Mouse (Mus musculus) limb, embryonic 11.5 days (tissue): ENCODE results near the gene Scn10a. TPM values are rescaled to one million over a fixed set of nuclear protein-coding genes. Genes with fewer than 3 reads are reported as not detected.
A peak's percentile ranks its signal among the peaks of the same experiment; 100 is the strongest.

Source experiments
- ATAC-seq: fragments of 200-750 bp; cut with Nextera tagmentation; 2 replicates; pipeline ENCODE4 v1.8.0; 2017; ENCODE audit warnings: low read depth; ENCODE audit not compliant: insufficient number of reproducible peaks, low FRiP score, low TSS enrichment
- DNase-seq: peaks from one replicate; pipeline ENCODE4 v3.0.0-alpha.2; 2015; ENCODE audit warnings: low spot score
- H3K27ac ChIP-seq: fragments of 300-500 bp; sonication (generic); replicated peaks from 2 replicates; pipeline ENCODE4 v1.5.1; 2014; ENCODE audit warnings: low read depth, mild to moderate bottlenecking, low read length
- H3K27me3 ChIP-seq: fragments of 300-500 bp; sonication (generic); 2 replicates; pipeline ENCODE4 v1.6.1; 2014; ENCODE audit warnings: mild to moderate bottlenecking, low read length, mixed read lengths; ENCODE audit not compliant: control insufficient read depth, insufficient read depth
- H3K36me3 ChIP-seq: fragments of 300-500 bp; sonication (generic); 2 replicates; pipeline ENCODE4 v1.6.1; 2014; ENCODE audit warnings: mild to moderate bottlenecking, low read length, moderate library complexity, mixed read lengths; ENCODE audit not compliant: control insufficient read depth, insufficient read depth
- H3K4me1 ChIP-seq: fragments of 300-500 bp; sonication (generic); 2 replicates; pipeline ENCODE4 v1.6.1; 2014; ENCODE audit warnings: low read length, mixed read lengths; ENCODE audit not compliant: control insufficient read depth, insufficient read depth
- H3K4me2 ChIP-seq: fragments of 300-500 bp; sonication (generic); 2 replicates; pipeline ENCODE4 v1.6.1; 2014; ENCODE audit warnings: low read depth, mild to moderate bottlenecking, moderate library complexity; ENCODE audit not compliant: severe bottlenecking
- H3K4me3 ChIP-seq: fragments of 300-500 bp; sonication (generic); 2 replicates; pipeline ENCODE4 v1.5.1; 2014; ENCODE audit warnings: low read depth, low read length
- H3K9ac ChIP-seq: fragments of 300-500 bp; sonication (generic); 2 replicates; pipeline ENCODE4 v1.6.1; 2014; ENCODE audit warnings: mild to moderate bottlenecking, low read length
- H3K9me3 ChIP-seq: fragments of 300-500 bp; sonication (generic); 2 replicates; pipeline ENCODE4 v1.6.1; 2016; ENCODE audit warnings: low read length; ENCODE audit not compliant: control insufficient read depth
- WGBS: fragments of 180-500 bp; shearing (Covaris S2); extraction: QIAGEN DNeasy Blood & Tissue Kit; methylation state at CpG from one replicate; pipeline ENCODE4 v1.1.7; 2014; 5-methylcytosine and 5-hydroxymethylcytosine counted together
- polyA plus RNA-seq: library from polyadenylated mRNA; unstranded; fragments of >200 nt; fragmentation: Nextera tagmentation; extraction: Ambion mirVana; gene quantifications from 2 replicates; pipeline ENCODE4 v1.2.1, GENCODE M21; 2014

The Scn10a gene
- polyA plus RNA-seq, 1 experiment from 2014 or later, result 0.03 TPM

DNA sequence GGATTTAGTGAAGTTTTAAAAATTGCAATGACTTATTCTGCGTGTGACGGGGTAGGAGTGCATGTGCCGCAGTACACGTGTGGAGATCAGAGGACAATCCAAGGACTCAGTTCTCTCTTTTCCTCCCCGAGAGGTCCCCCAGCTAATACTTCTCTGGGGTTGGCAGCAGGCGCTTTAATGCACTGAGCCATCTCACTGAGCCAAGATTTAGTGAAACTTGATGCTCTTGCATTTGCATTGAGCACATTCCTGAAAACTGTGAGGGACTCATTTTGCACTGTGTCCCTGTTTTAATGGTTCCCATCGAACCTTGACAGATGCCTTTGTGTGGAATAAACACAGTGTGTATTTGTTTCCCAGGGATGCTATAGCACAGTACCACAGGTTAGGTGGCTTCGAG lies 114.5 kb downstream of the Scn10a start:
- Histone ChIP-seq H3K4me1 (no peaks in the 10 kb centered on the region), H3K27ac (no peak overlapping the region)
- 71% methylated on average over 8 of the region's 8 CpGs for WGBS

GRCm38 (mm10) chr9:119598501-119598900 lies 120.6 kb downstream of the Scn10a start:
- Histone ChIP-seq H3K9me3 (peaks cover 2% of the 10 kb centered on the region; the same call in 1 of the 2 replicates), H3K4me3 (no peak overlapping the region), H3K27me3 (no peaks in the 10 kb centered on the region), H3K9ac (no peak overlapping the region), H3K36me3 (no peaks in the 10 kb centered on the region), H3K27ac (no peak overlapping the region), H3K4me1 (no peaks in the 10 kb centered on the region), H3K4me2 (no peak overlapping the region)
- ATAC-seq (no peak), DNase-seq (no peak)
- WGBS, result 92% methylated on average over 10 of the region's 10 CpGs

More for the DNA sequence above, 114.5 kb downstream of the Scn10a start:
- Histone ChIP-seq H3K4me2 (no peak overlapping the region), H3K27me3 (no peaks in the 10 kb centered on the region), H3K9ac (no peak overlapping the region), H3K36me3 (no peaks in the 10 kb centered on the region), H3K4me3 (no peak overlapping the region), H3K9me3 (no peaks in the 10 kb centered on the region)
- no peak for DNase-seq
- no peak for ATAC-seq

GRCm38 (mm10) chr9:119597332-119597731 lies 121.8 kb downstream of the Scn10a start:
- H3K27ac ChIP-seq, result no peak overlapping the region
- no peaks in the 10 kb centered on the region for H3K36me3 ChIP-seq
- H3K9me3 ChIP-seq, result peaks cover 2% of the 10 kb centered on the region; the same call in 1 of the 2 replicates
- no peak overlapping the region for H3K4me3 ChIP-seq
- no peaks in the 10 kb centered on the region for H3K4me1 ChIP-seq
- no peak overlapping the region for H3K4me2 ChIP-seq
- ATAC-seq (no peak), DNase-seq (no peak)
- no peak overlapping the region for H3K9ac ChIP-seq
- no peaks in the 10 kb centered on the region for H3K27me3 ChIP-seq
- 71% methylated on average over 8 of the region's 8 CpGs for WGBS

DNA sequence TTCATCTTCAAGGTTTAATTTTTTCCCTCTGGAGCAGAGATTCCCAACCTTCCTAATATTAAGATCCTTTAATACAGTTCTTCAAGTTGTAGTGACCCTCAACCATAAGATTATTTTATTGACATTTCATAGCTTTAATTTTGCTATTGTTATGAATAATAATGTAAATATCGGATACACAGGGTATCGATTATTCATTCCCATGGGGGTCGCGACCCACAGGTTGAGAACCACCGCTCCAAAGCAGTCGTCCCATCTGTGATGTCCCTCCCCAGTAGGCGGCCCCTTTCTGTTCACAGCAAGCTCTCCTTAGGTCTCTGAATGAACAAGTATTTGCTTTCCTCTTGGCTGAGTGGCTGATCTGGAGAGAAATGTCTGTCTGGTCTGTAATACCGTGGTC lies 129.5 kb downstream of the Scn10a start:
- WGBS, result 91% methylated on average over 8 of the region's 8 CpGs
- DNase-seq, result no peak
- ATAC-seq, result no peak
- no peak overlapping the region for H3K4me2 ChIP-seq
- no peaks in the 10 kb centered on the region for H3K9me3 ChIP-seq
- H3K4me1 ChIP-seq, result no peaks in the 10 kb centered on the region
- H3K27me3 ChIP-seq, result no peaks in the 10 kb centered on the region
- no peak overlapping the region for H3K9ac ChIP-seq
- no peak overlapping the region for H3K27ac ChIP-seq
- no peak overlapping the region for H3K4me3 ChIP-seq
- H3K36me3 ChIP-seq, result no peaks in the 10 kb centered on the region

GRCm38 (mm10) chr9:119588763-119589449 lies 130.2 kb downstream of the Scn10a start:
- no peak overlapping the region for H3K4me2 ChIP-seq
- no peak overlapping the region for H3K27ac ChIP-seq
- H3K27me3 ChIP-seq, result no peaks in the 10 kb centered on the region
- H3K4me3 ChIP-seq, result no peak overlapping the region
- H3K4me1 ChIP-seq, result no peaks in the 10 kb centered on the region
- no peak for DNase-seq
- H3K36me3 ChIP-seq, result no peaks in the 10 kb centered on the region
- no peak overlapping the region for H3K9ac ChIP-seq
- no peaks in the 10 kb centered on the region for H3K9me3 ChIP-seq
- no peak; the same call in 1 of the 2 replicates for ATAC-seq
- WGBS, result 33% methylated on average over 26 of the region's 26 CpGs

DNA sequence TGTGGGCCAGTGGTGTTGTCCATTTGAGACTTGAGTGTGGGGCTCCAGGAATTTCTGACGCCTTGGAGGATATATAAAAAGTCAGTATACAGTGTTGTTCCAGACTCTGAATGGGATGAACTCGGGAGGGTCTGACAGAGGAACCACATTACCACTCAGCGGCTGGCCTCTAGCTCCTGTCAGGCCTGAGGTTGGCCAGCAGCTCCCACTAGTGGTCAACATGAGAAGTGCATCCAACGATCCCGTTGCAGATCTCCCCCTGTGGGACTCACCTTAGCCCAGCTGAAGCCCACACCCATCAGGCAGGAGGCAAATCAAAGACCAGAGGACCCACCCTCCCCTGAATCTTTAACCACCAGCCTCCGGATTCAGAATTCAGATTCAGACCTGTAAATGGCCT lies 138.5 kb downstream of the Scn10a start:
- under 1% methylated on average over 6 of the region's 6 CpGs for WGBS

GRCm38 (mm10) chr9:119580187-119580586 lies 138.9 kb downstream of the Scn10a start:
- peaks cover 9% of the 10 kb centered on the region for H3K4me1 ChIP-seq
- no peak for ATAC-seq
- no peak overlapping the region for H3K27ac ChIP-seq
- H3K36me3 ChIP-seq, result no peaks in the 10 kb centered on the region
- H3K9ac ChIP-seq, result no peak overlapping the region
- H3K27me3 ChIP-seq, result peaks cover 48% of the 10 kb centered on the region
- H3K9me3 ChIP-seq, result no peaks in the 10 kb centered on the region
- no peak for DNase-seq
- no peak overlapping the region for H3K4me3 ChIP-seq
- no peak overlapping the region for H3K4me2 ChIP-seq
- WGBS, result 91% methylated on average over 17 of the region's 17 CpGs

More for the DNA sequence above, 138.5 kb downstream of the Scn10a start:
- no peak for ATAC-seq
- Histone ChIP-seq H3K27me3 (peaks cover 48% of the 10 kb centered on the region), H3K9ac (no peak overlapping the region), H3K36me3 (no peaks in the 10 kb centered on the region), H3K4me3 (no peak overlapping the region), H3K4me2 (no peak overlapping the region), H3K4me1 (peaks cover 9% of the 10 kb centered on the region), H3K9me3 (no peaks in the 10 kb centered on the region), H3K27ac (no peak overlapping the region)
- DNase-seq, result peak; percentile 89

- no peaks in the 10 kb centered on the region for H3K36me3 ChIP-seq
- ATAC-seq (0 out of 2 replicates have a peak, but pooled peaks have one; percentile 17), DNase-seq (no peak)
- peaks cover 9% of the 10 kb centered on the region for H3K4me1 ChIP-seq
- H3K27me3 ChIP-seq, result peaks cover 58% of the 10 kb centered on the region
- peak within 1 kb of the TSS; percentile 40 for H3K4me3 ChIP-seq
- peak within 1 kb of the TSS; percentile 86 for H3K4me2 ChIP-seq
- WGBS, result 2% methylated on average over 82 of the region's 99 CpGs
- no peaks in the 10 kb centered on the region for H3K9me3 ChIP-seq
- peak within 1 kb of the TSS; percentile 53 for H3K9ac ChIP-seq
- H3K27ac ChIP-seq, result no peak within 1 kb of the TSS
These were observed 140.3 kb downstream of the Scn10a start, which contains the start of gene Scn5a for GRCm38 (mm10) chr9:119578636-119579438. TSS of gene Scn5a (minus strand) at chr9:119579016.
